Mouse (Mus musculus) spleen, adult 2 months (tissue): ENCODE data around the gene Cuedc2. TPM values are rescaled to one million over a fixed set of nuclear protein-coding genes. Genes with fewer than 3 reads are reported as not detected.
A peak's percentile ranks its signal among the peaks of the same experiment; 100 is the strongest.

Source experiments
- DNase-seq, 2 experiments: peaks; one replicate each; pipeline versions ENCODE4 v3.0.0 to v3.0.0-alpha.2; 2012 to 2021; ENCODE audit warnings: low spot score in 2 of 2, low read depth in 1 of 2
- H3K27ac ChIP-seq: fragments of 200-500 bp; 2 replicates; pipeline ENCODE4 v1.5.1; 2012; ENCODE audit warnings: low read length, inconsistent platforms; ENCODE audit not compliant: insufficient read depth
- H3K27me3 ChIP-seq: fragments of 200-500 bp; 2 replicates; pipeline ENCODE4 v1.6.1; 2012; ENCODE audit warnings: mild to moderate bottlenecking, moderate library complexity, low read length, inconsistent platforms; ENCODE audit not compliant: control insufficient read depth, insufficient read depth
- H3K36me3 ChIP-seq: fragments of 200-500 bp; 2 replicates; pipeline ENCODE4 v1.6.1; 2012; ENCODE audit warnings: mild to moderate bottlenecking, low read length, inconsistent platforms; ENCODE audit not compliant: control insufficient read depth, insufficient read depth
- H3K4me1 ChIP-seq: fragments of 200-500 bp; 2 replicates; pipeline ENCODE4 v1.6.1; 2011; ENCODE audit warnings: inconsistent platforms; ENCODE audit not compliant: control insufficient read depth, insufficient read depth, insufficient read length
- H3K4me3 ChIP-seq: fragments of 200-500 bp; 2 replicates; pipeline ENCODE4 v1.5.1; 2011; ENCODE audit warnings: mild to moderate bottlenecking, inconsistent platforms; ENCODE audit not compliant: insufficient read depth, insufficient read length; ENCODE audit errors: extremely low read depth
- CTCF ChIP-seq: fragments of 200-500 bp; IDR thresholded peaks from 2 replicates; pipeline ENCODE4 v1.5.1; 2011; ENCODE audit warnings: mild to moderate bottlenecking, inconsistent platforms; ENCODE audit not compliant: insufficient read depth, insufficient read length, insufficient replicate concordance; ENCODE audit errors: extremely low read depth
- POLR2A ChIP-seq: fragments of 200-500 bp; IDR thresholded peaks from 2 replicates; pipeline ENCODE4 v1.6.1; 2011; ENCODE audit warnings: low read depth, low read length, inconsistent platforms
- WGBS: fragments of 180-500 bp; shearing (Covaris S2); methylation state at CpG from one replicate; pipeline ENCODE4 v1.1.7; 2018; 5-methylcytosine and 5-hydroxymethylcytosine counted together
- polyA plus RNA-seq: library from polyadenylated mRNA; depleted of rRNA; stranded (reverse); fragments of >200 nt; gene quantifications from 2 replicates; pipeline ENCODE4 v1.2.3, GENCODE M21; 2012

Cuedc2 gene
- polyA plus RNA-seq, 1 experiment, result 45.3 TPM

- Histone ChIP-seq H3K4me1 (peaks cover 15% of the 10 kb centered on the region), H3K27me3 (no peaks in the 10 kb centered on the region), H3K4me3 (no peak overlapping the region), H3K36me3 (peaks cover 43% of the 10 kb centered on the region), H3K27ac (no peak overlapping the region)
- TF ChIP-seq POLR2A (no peak), CTCF (no peak)
- 95% methylated on average over 9 of the region's 9 CpGs for WGBS
- DNase-seq, result no peak
Measured at GRCm38 (mm10) chr19:46306751-46307289, 31.7 kb downstream of the Cuedc2 start.

GRCm38 (mm10) chr19:46306268-46306610 lies 32.3 kb downstream of the Cuedc2 start:
- WGBS, result 63% methylated on average over 5 of the region's 5 CpGs
- Histone ChIP-seq H3K27me3 (no peaks in the 10 kb centered on the region), H3K4me3 (peak overlapping the region; percentile 73), H3K36me3 (peaks cover 39% of the 10 kb centered on the region), H3K4me1 (peaks cover 15% of the 10 kb centered on the region), H3K27ac (peak overlapping the region; percentile 90)
- TF ChIP-seq POLR2A, result no peak
- TF ChIP-seq CTCF, result no peak
- no peak for DNase-seq

- Histone ChIP-seq H3K4me3 (peak overlapping the region; percentile 73), H3K27ac (peak overlapping the region; percentile 95), H3K4me1 (peaks cover 15% of the 10 kb centered on the region), H3K27me3 (no peaks in the 10 kb centered on the region), H3K36me3 (peaks cover 33% of the 10 kb centered on the region)
- DNase-seq, result peak; percentile 89 to 92
- TF ChIP-seq POLR2A, result peak; percentile 81
- TF ChIP-seq CTCF, result no peak
- under 1% methylated on average over 43 of the region's 43 CpGs for WGBS
Measured at GRCm38 (mm10) chr19:46305432-46306267, 32.9 kb downstream of the Cuedc2 start.

- peak overlapping the region; percentile 95 for H3K27ac ChIP-seq
- DNase-seq, result no peak
- H3K36me3 ChIP-seq, result peaks cover 26% of the 10 kb centered on the region
- WGBS, result under 1% methylated on average over 34 of the region's 34 CpGs
- TF ChIP-seq POLR2A (no peak; the same call in 1 of the 2 replicates), CTCF (no peak)
- H3K4me3 ChIP-seq, result peak overlapping the region; percentile 73
- H3K27me3 ChIP-seq, result no peaks in the 10 kb centered on the region
- peaks cover 15% of the 10 kb centered on the region for H3K4me1 ChIP-seq
Measured at GRCm38 (mm10) chr19:46304908-46305333, 33.6 kb downstream of the Cuedc2 start.

- H3K4me3 ChIP-seq, result peak within 1 kb of the TSS; percentile 73
Measured at GRCm38 (mm10) chr19:46304216-46304841, 34.2 kb downstream of the Cuedc2 start, which contains the start of gene Nfkb2. Gene Nfkb2 (plus strand): TSS chr19:46304320.

GRCm38 (mm10) chr19:46303251-46304215 lies 35.0 kb downstream of the Cuedc2 start:
- DNase-seq, result no peak
- H3K27me3 ChIP-seq, result no peaks in the 10 kb centered on the region
- 56% methylated on average over 18 of the region's 18 CpGs for WGBS

More at GRCm38 (mm10) chr19:46304216-46304841, 34.2 kb downstream of the Cuedc2 start, which contains the start of gene Nfkb2:
- WGBS, result under 1% methylated on average over 39 of the region's 39 CpGs
- TF ChIP-seq CTCF, result peak; percentile 85
- peak; percentile 73 for TF ChIP-seq POLR2A
- DNase-seq, result peak; percentile 93 to 95
- peaks cover 15% of the 10 kb centered on the region for H3K4me1 ChIP-seq
- no peaks in the 10 kb centered on the region for H3K27me3 ChIP-seq
- H3K27ac ChIP-seq, result peak within 1 kb of the TSS; percentile 95
- peaks cover 20% of the 10 kb centered on the region for H3K36me3 ChIP-seq

More at GRCm38 (mm10) chr19:46303251-46304215, 35.0 kb downstream of the Cuedc2 start:
- H3K4me3 ChIP-seq, result peak overlapping the region; percentile 73
- H3K36me3 ChIP-seq, result peaks cover 16% of the 10 kb centered on the region
- peak overlapping the region; percentile 95 for H3K27ac ChIP-seq
- no peak for TF ChIP-seq CTCF
- TF ChIP-seq POLR2A, result no peak
- peaks cover 11% of the 10 kb centered on the region; the same call in 1 of the 2 replicates for H3K4me1 ChIP-seq
